Mouse (Mus musculus) liver, postnatal 0 days (tissue): ENCODE measurements around the gene Mex3a. TPM values are rescaled to one million over a fixed set of nuclear protein-coding genes. Genes with fewer than 3 reads are reported as not detected.

Source experiments
- ATAC-seq: fragments of 200-750 bp; cut with Nextera tagmentation; 2 replicates; pipeline ENCODE4 v1.8.0; 2017; ENCODE audit warnings: mild to moderate bottlenecking, moderate library complexity
- DNase-seq: peaks from one replicate; pipeline ENCODE4 v3.0.0-alpha.2; 2016
- H3K27ac ChIP-seq: fragments of 300-500 bp; sonication (generic); 2 replicates; pipeline ENCODE4 v1.5.1; 2014; ENCODE audit warnings: antibody characterized with exemption, moderate library complexity, mild to moderate bottlenecking, low read depth
- H3K27me3 ChIP-seq: fragments of 300-500 bp; sonication (generic); 2 replicates; pipeline ENCODE4 v1.6.1; 2014; ENCODE audit warnings: low read length, control low read depth, mixed read lengths; ENCODE audit not compliant: insufficient read depth
- H3K36me3 ChIP-seq: fragments of 300-500 bp; sonication (generic); replicated peaks from 2 replicates; pipeline ENCODE4 v1.6.1; 2014; ENCODE audit warnings: mild to moderate bottlenecking, control low read depth, low read length, moderate library complexity, mixed read lengths; ENCODE audit not compliant: insufficient read depth
- H3K4me1 ChIP-seq: fragments of 300-500 bp; sonication (generic); 2 replicates; pipeline ENCODE4 v1.6.1; 2014; ENCODE audit warnings: antibody characterized with exemption, mild to moderate bottlenecking, control low read depth; ENCODE audit not compliant: insufficient read depth
- H3K4me2 ChIP-seq: fragments of 300-500 bp; sonication (generic); 2 replicates; pipeline ENCODE4 v1.6.1; 2014; ENCODE audit warnings: low read depth, mild to moderate bottlenecking, low read length, moderate library complexity, mixed read lengths
- H3K4me3 ChIP-seq: fragments of 300-500 bp; sonication (generic); 2 replicates; pipeline ENCODE4 v1.5.1; 2014; ENCODE audit warnings: low read depth, low read length
- H3K9ac ChIP-seq: fragments of 300-500 bp; sonication (generic); replicated peaks from 2 replicates; pipeline ENCODE4 v1.6.1; 2014; ENCODE audit warnings: mild to moderate bottlenecking, moderate library complexity
- H3K9me3 ChIP-seq: fragments of 300-500 bp; sonication (generic); 2 replicates; pipeline ENCODE4 v1.6.1; 2016; ENCODE audit warnings: mild to moderate bottlenecking, control low read depth, low read length, mixed read lengths
- CTCF ChIP-seq: sonication (generic); IDR thresholded peaks from 2 replicates; pipeline ENCODE4 v1.5.1; 2016; ENCODE audit warnings: antibody characterized with exemption, low read depth
- EP300 ChIP-seq: IDR thresholded peaks from 2 replicates; pipeline ENCODE4 v1.6.1; 2016; ENCODE audit warnings: antibody characterized with exemption, low read depth, mild to moderate bottlenecking
- WGBS: fragments of 180-500 bp; shearing (Covaris S2); extraction: QIAGEN DNeasy Blood & Tissue Kit; methylation state at CpG from one replicate; pipeline ENCODE4 v1.1.7; 2014; ENCODE audit not compliant: insufficient replicate concordance; 5-methylcytosine and 5-hydroxymethylcytosine counted together
- polyA plus RNA-seq: library from polyadenylated mRNA; unstranded; fragments of >200 nt; fragmentation: Nextera tagmentation; extraction: Ambion mirVana; gene quantifications from 2 replicates; pipeline ENCODE4 v1.2.1, GENCODE M21; 2015

Mex3a gene
- polyA plus RNA-seq, 1 experiment from 2014 or later, result 0.51 TPM

GRCm38 (mm10) chr3:88567892-88568291 is 35.7 kb downstream of the Mex3a start:
- DNase-seq, result no peak
- ATAC-seq, result no peak
- no peaks in the 10 kb centered on the region for H3K27me3 ChIP-seq
- H3K36me3 ChIP-seq, result peaks cover 46% of the 10 kb centered on the region
- H3K9me3 ChIP-seq, result no peaks in the 10 kb centered on the region
- H3K4me3 ChIP-seq, result no peak overlapping the region
- H3K4me2 ChIP-seq, result no peak overlapping the region
- no peak for TF ChIP-seq CTCF
- TF ChIP-seq EP300, result no peak
- H3K27ac ChIP-seq, result peak overlapping the region; percentile 76
- no peak overlapping the region for H3K9ac ChIP-seq
- WGBS, result 83% methylated on average over 6 of the region's 6 CpGs
- peaks cover 25% of the 10 kb centered on the region for H3K4me1 ChIP-seq

GRCm38 (mm10) chr3:88568615-88569014 is 36.4 kb downstream of the Mex3a start:
- H3K9ac ChIP-seq, result no peak overlapping the region
- 66% methylated on average over 2 of the region's 2 CpGs for WGBS
- H3K4me2 ChIP-seq, result no peak overlapping the region
- H3K27ac ChIP-seq, result peak overlapping the region; percentile 76
- H3K36me3 ChIP-seq, result peaks cover 40% of the 10 kb centered on the region
- H3K27me3 ChIP-seq, result no peaks in the 10 kb centered on the region
- ATAC-seq, result peak; percentile 9; the same call in 1 of the 2 replicates
- no peak for DNase-seq
- H3K4me1 ChIP-seq, result peaks cover 25% of the 10 kb centered on the region
- no peak overlapping the region for H3K4me3 ChIP-seq
- H3K9me3 ChIP-seq, result no peaks in the 10 kb centered on the region
- TF ChIP-seq EP300 (no peak), CTCF (no peak)

- Histone ChIP-seq H3K4me3 (no peak overlapping the region), H3K36me3 (peaks cover 38% of the 10 kb centered on the region), H3K27ac (peak overlapping the region; percentile 76), H3K4me2 (no peak overlapping the region), H3K27me3 (no peaks in the 10 kb centered on the region), H3K9ac (no peak overlapping the region), H3K4me1 (peaks cover 25% of the 10 kb centered on the region), H3K9me3 (no peaks in the 10 kb centered on the region)
- TF ChIP-seq EP300, result no peak
- DNase-seq (no peak), ATAC-seq (peak; percentile 82)
- 49% methylated on average over 2 of the region's 2 CpGs for WGBS
These were observed 36.9 kb downstream of the Mex3a start for GRCm38 (mm10) chr3:88569093-88569492.

GRCm38 (mm10) chr3:88569694-88570093 is 37.5 kb downstream of the Mex3a start:
- no peak for TF ChIP-seq EP300
- TF ChIP-seq CTCF, result no peak
- Histone ChIP-seq H3K36me3 (peaks cover 34% of the 10 kb centered on the region), H3K9ac (no peak overlapping the region), H3K4me2 (no peak overlapping the region), H3K27ac (peak overlapping the region; percentile 76; the same call in 1 of the 2 replicates), H3K4me3 (no peak overlapping the region), H3K4me1 (peaks cover 22% of the 10 kb centered on the region), H3K27me3 (no peaks in the 10 kb centered on the region), H3K9me3 (no peaks in the 10 kb centered on the region)
- DNase-seq, result peak; percentile 41
- peak; percentile 42 for ATAC-seq
- 77% methylated on average over 5 of the region's 5 CpGs for WGBS

GRCm38 (mm10) chr3:88570341-88570740 is 38.1 kb downstream of the Mex3a start:
- Histone ChIP-seq H3K9me3 (no peaks in the 10 kb centered on the region), H3K4me3 (no peak overlapping the region), H3K9ac (no peak overlapping the region), H3K36me3 (peaks cover 28% of the 10 kb centered on the region), H3K4me1 (peaks cover 22% of the 10 kb centered on the region), H3K27ac (no peak overlapping the region), H3K27me3 (no peaks in the 10 kb centered on the region), H3K4me2 (no peak overlapping the region)
- DNase-seq (no peak), ATAC-seq (no peak)
- TF ChIP-seq CTCF (no peak), EP300 (no peak)
- WGBS, result 84% methylated on average over 10 of the region's 10 CpGs

GRCm38 (mm10) chr3:88571856-88572255 is 39.7 kb downstream of the Mex3a start:
- DNase-seq (no peak), ATAC-seq (no peak)
- Histone ChIP-seq H3K27me3 (no peaks in the 10 kb centered on the region), H3K4me1 (peaks cover 20% of the 10 kb centered on the region), H3K4me3 (no peak overlapping the region), H3K9me3 (no peaks in the 10 kb centered on the region), H3K27ac (no peak overlapping the region), H3K36me3 (peaks cover 17% of the 10 kb centered on the region), H3K9ac (no peak overlapping the region), H3K4me2 (no peak overlapping the region)
- WGBS, result 68% methylated on average over 1 of the region's 1 CpGs
- TF ChIP-seq CTCF, result no peak
- TF ChIP-seq EP300, result no peak

GRCm38 (mm10) chr3:88572835-88573234 is 40.6 kb downstream of the Mex3a start:
- no peak overlapping the region for H3K27ac ChIP-seq
- no peak for DNase-seq
- no peak for ATAC-seq
- TF ChIP-seq EP300, result no peak
- no peak for TF ChIP-seq CTCF
- no peak overlapping the region for H3K9ac ChIP-seq
- H3K4me1 ChIP-seq, result peaks cover 18% of the 10 kb centered on the region
- no peak overlapping the region for H3K4me3 ChIP-seq
- WGBS, result 82% methylated on average over 2 of the region's 2 CpGs
- peaks cover 15% of the 10 kb centered on the region for H3K36me3 ChIP-seq
- H3K9me3 ChIP-seq, result no peaks in the 10 kb centered on the region
- no peak overlapping the region for H3K4me2 ChIP-seq
- no peaks in the 10 kb centered on the region for H3K27me3 ChIP-seq
